ENCODE assay signal across 10 mouse cellular contexts in genomic region chr15:101007236-101007635, GRCm38 (mm10). TPM values are rescaled to one million over a fixed set of nuclear protein-coding genes. Genes with fewer than 3 reads are reported as not detected.
DNase-seq lines count a peak whose midpoint lies in the region; ATAC-seq lines count a peak whose summit lies in the region.
"Had no signal": no experiment of that assay in that cellular context is flagged by ENCODE, and none has a peak within 500 bp of the region (broad histone marks: within the 10 kb centered on the region; RNA-seq: fewer than 3 reads in every experiment).

No protein-coding gene starts in this region.

- H3K4me3 ChIP-seq in forebrain, embryonic 12.5 days (replicated peaks) = no peak overlapping the region
- no peak overlapping the region for H3K4me3 ChIP-seq in forebrain, embryonic 16.5 days (replicated peaks; ENCODE audit: low read length)
- 0 out of 2 replicates have a peak overlapping the region, but pooled peaks have one; percentile 56 for H3K4me3 ChIP-seq in intestine, embryonic 16.5 days (ENCODE audit: low read length)

- H3K4me1 ChIP-seq in forebrain, embryonic 12.5 days = peaks cover 11% of the 10 kb centered on the region; the same call in 1 of the 2 replicates
- peaks cover 9% of the 10 kb centered on the region; the same call in 1 of the 2 replicates for H3K4me1 ChIP-seq in forebrain, embryonic 16.5 days (replicated peaks; ENCODE audit: control insufficient read depth, insufficient read depth, low read length)
- peaks cover 16% of the 10 kb centered on the region; the same call in 1 of the 2 replicates for H3K4me1 ChIP-seq in intestine, embryonic 16.5 days (ENCODE audit: control insufficient read depth, insufficient read depth, low read length)

- H3K36me3 ChIP-seq in forebrain, embryonic 12.5 days (replicated peaks) = peaks cover 7% of the 10 kb centered on the region
- peaks cover 1% of the 10 kb centered on the region; the same call in 1 of the 2 replicates for H3K36me3 ChIP-seq in forebrain, embryonic 16.5 days (ENCODE audit: control insufficient read depth, insufficient read depth)
- no peaks in the 10 kb centered on the region for H3K36me3 ChIP-seq in intestine, embryonic 16.5 days (ENCODE audit: control insufficient read depth, insufficient read depth, low read length)

- H3K27me3 ChIP-seq in forebrain, embryonic 12.5 days = peaks cover 10% of the 10 kb centered on the region; the same call in 1 of the 2 replicates
- H3K27me3 ChIP-seq in forebrain, embryonic 16.5 days (replicated peaks; ENCODE audit: control insufficient read depth, insufficient read depth, low read length) = no peaks in the 10 kb centered on the region
- no peaks in the 10 kb centered on the region for H3K27me3 ChIP-seq in intestine, embryonic 16.5 days (replicated peaks; ENCODE audit: control insufficient read depth, insufficient read depth, low read length)

- H3K4me2 ChIP-seq in forebrain, embryonic 12.5 days = peak overlapping the region; percentile 50; the same call in 1 of the 2 replicates
- no peak overlapping the region for H3K4me2 ChIP-seq in forebrain, embryonic 16.5 days (ENCODE audit: low read length)
- peak overlapping the region; percentile 78 for H3K4me2 ChIP-seq in intestine, embryonic 16.5 days (ENCODE audit: low read depth, low read length)

- no peak overlapping the region for H3K9ac ChIP-seq in forebrain, embryonic 12.5 days
- no peak overlapping the region for H3K9ac ChIP-seq in forebrain, embryonic 16.5 days (replicated peaks; ENCODE audit: low read depth, low read length)
- 0 out of 2 replicates have a peak overlapping the region, but pooled peaks have one; percentile 65 for H3K9ac ChIP-seq in intestine, embryonic 16.5 days (ENCODE audit: low read depth, low read length)

- peak; percentile 39 for DNase-seq in layer of hippocampus, adult 9-11 months
- no peak for DNase-seq in layer of hippocampus, adult 11-12 months (ENCODE audit: low spot score)
- DNase-seq in CD4-positive helper T cell, adult 2 months (ENCODE audit: low read depth, low spot score) = peak; percentile 21
- DNase-seq in spleen, postnatal 36 days (ENCODE audit: low spot score in 2 of 2) = no peak
- no peak for DNase-seq in adrenal gland, postnatal 14 days

- 66% methylated on average over 7 of the region's 7 CpGs for WGBS in forebrain, embryonic 12.5 days
- WGBS in forebrain, embryonic 16.5 days = 76% methylated on average over 7 of the region's 7 CpGs
- 79% methylated on average over 7 of the region's 7 CpGs for WGBS in intestine, embryonic 16.5 days

- no peaks in the 10 kb centered on the region for H3K9me3 ChIP-seq in forebrain, embryonic 12.5 days
- H3K9me3 ChIP-seq in forebrain, embryonic 16.5 days (ENCODE audit: control insufficient read depth, low read length) = no peaks in the 10 kb centered on the region
- H3K9me3 ChIP-seq in intestine, embryonic 16.5 days (ENCODE audit: control insufficient read depth, low read length) = no peaks in the 10 kb centered on the region

- H3K27ac ChIP-seq in forebrain, embryonic 12.5 days = no peak overlapping the region
- no peak overlapping the region for H3K27ac ChIP-seq in forebrain, embryonic 16.5 days (ENCODE audit: low read length)
- H3K27ac ChIP-seq in intestine, embryonic 16.5 days (ENCODE audit: low read length) = no peak overlapping the region

- no peak for ATAC-seq in forebrain, embryonic 12.5 days (ENCODE audit: low FRiP score)
- no peak for ATAC-seq in forebrain, embryonic 16.5 days
- ATAC-seq in intestine, embryonic 16.5 days = peak; percentile 10; the same call in 1 of the 2 replicates

RNA-seq across cellular contexts. Expression of gene Gm47841, which starts 40.0 kb away (rescaled TPM):
- not detected in 2 replicates for polyA plus RNA-seq in forebrain, embryonic 12.5 days (2016; fragmentation: Nextera tagmentation; extraction: Ambion mirVana)
- not detected in 2 replicates for polyA plus RNA-seq in forebrain, embryonic 16.5 days (2015; fragmentation: Nextera tagmentation; extraction: Ambion mirVana)
- not detected in 2 replicates for polyA plus RNA-seq in intestine, embryonic 16.5 days (2015; fragmentation: Nextera tagmentation; extraction: Ambion mirVana)
- total RNA-seq in adrenal gland, postnatal 14 days (2021) = 0.49 TPM in 1 of 2 replicates, not detected in the other
- total RNA-seq: monocyte, adult 5-6 weeks had no signal
- polyA plus RNA-seq: limb, embryonic 11.5 days had no signal

Comparison
In these comparisons a context has a peak if more than half of its experiments do, and no peak if none do; other contexts are left out.
1. DNase-seq: peak in layer of hippocampus, adult 9-11 months (single experiment) and CD4-positive helper T cell, adult 2 months (single experiment); none in layer of hippocampus, adult 11-12 months (single experiment), spleen, postnatal 36 days (0 of 2) and adrenal gland, postnatal 14 days (single experiment).